Mouse (Mus musculus) gonadal fat pad, adult 2 months (tissue): Measurements from ENCODE around the gene Snx4. TPM values are rescaled to one million over a fixed set of nuclear protein-coding genes. Genes with fewer than 3 reads are reported as not detected.

Experiments
- DNase-seq: peaks from one replicate; pipeline ENCODE4 v3.0.0-alpha.2; 2012; ENCODE audit warnings: low read depth
- polyA plus RNA-seq: library from polyadenylated mRNA; depleted of rRNA; stranded (reverse); fragments of >200 nt; gene quantifications from 2 replicates; pipeline ENCODE4 v1.2.3, GENCODE M21; 2012

Gene Snx4
- polyA plus RNA-seq, 1 experiment, result 11.9 TPM

- no peak for DNase-seq
Measured at GRCm38 (mm10) chr16:33271824-33272223, 20.6 kb downstream of the Snx4 start.

GRCm38 (mm10) chr16:33283079-33283478, 31.8 kb downstream of the Snx4 start:
- DNase-seq, result no peak

- DNase-seq, result no peak
Measured at GRCm38 (mm10) chr16:33288536-33288935, 37.3 kb downstream of the Snx4 start.

- no peak for DNase-seq
Measured at GRCm38 (mm10) chr16:33289981-33290380, 38.7 kb downstream of the Snx4 start.

GRCm38 (mm10) chr16:33292241-33292640, 41.0 kb downstream of the Snx4 start:
- no peak for DNase-seq

- no peak for DNase-seq
Measured at GRCm38 (mm10) chr16:33294681-33295080, 43.4 kb downstream of the Snx4 start.

GRCm38 (mm10) chr16:33295321-33295720, 44.1 kb downstream of the Snx4 start:
- DNase-seq, result no peak

- no peak for DNase-seq
Measured at GRCm38 (mm10) chr16:33297493-33297892, 46.3 kb downstream of the Snx4 start.

GRCm38 (mm10) chr16:33306633-33307070, 55.4 kb downstream of the Snx4 start:
- no peak for DNase-seq

- DNase-seq, result no peak
Measured at GRCm38 (mm10) chr16:33307761-33308160, 56.5 kb downstream of the Snx4 start.

GRCm38 (mm10) chr16:33309066-33309465, 57.8 kb downstream of the Snx4 start:
- DNase-seq, result no peak

GRCm38 (mm10) chr16:33315611-33316010, 64.4 kb downstream of the Snx4 start:
- DNase-seq, result no peak

GRCm38 (mm10) chr16:33317646-33318045, 66.4 kb downstream of the Snx4 start:
- DNase-seq, result no peak

- peak; percentile 47 for DNase-seq
Measured at GRCm38 (mm10) chr16:33318059-33318458, 66.8 kb downstream of the Snx4 start.

- DNase-seq, result peak; percentile 77
Measured at GRCm38 (mm10) chr16:33325704-33326455, 74.6 kb downstream of the Snx4 start.

GRCm38 (mm10) chr16:33326589-33326988, 75.3 kb downstream of the Snx4 start:
- no peak for DNase-seq

GRCm38 (mm10) chr16:33327101-33327500, 75.9 kb downstream of the Snx4 start:
- DNase-seq, result no peak

- no peak for DNase-seq
Measured at GRCm38 (mm10) chr16:33333015-33333414, 81.8 kb downstream of the Snx4 start.

GRCm38 (mm10) chr16:33337177-33337576, 85.9 kb downstream of the Snx4 start:
- DNase-seq, result peak; percentile 33

- no peak for DNase-seq
Measured at GRCm38 (mm10) chr16:33337681-33338080, 86.4 kb downstream of the Snx4 start.

GRCm38 (mm10) chr16:33338492-33338891, 87.2 kb downstream of the Snx4 start:
- DNase-seq, result no peak

GRCm38 (mm10) chr16:33339476-33339875, 88.2 kb downstream of the Snx4 start:
- DNase-seq, result no peak

GRCm38 (mm10) chr16:33342356-33342755, 91.1 kb downstream of the Snx4 start:
- no peak for DNase-seq

- DNase-seq, result no peak
Measured at GRCm38 (mm10) chr16:33343106-33343505, 91.9 kb downstream of the Snx4 start.
